Mouse (Mus musculus) hindbrain, embryonic 11.5 days (tissue): ENCODE results near the gene Chgb. TPM values are rescaled to one million over a fixed set of nuclear protein-coding genes. Genes with fewer than 3 reads are reported as not detected.

Experiments
- ATAC-seq: fragments of 200-750 bp; cut with Nextera tagmentation; 2 replicates; pipeline ENCODE4 v1.8.0; 2017; ENCODE audit warnings: mild to moderate bottlenecking, moderate TSS enrichment, moderate library complexity; ENCODE audit not compliant: low FRiP score
- DNase-seq: peaks from one replicate; pipeline ENCODE4 v3.0.0-alpha.2; 2015; ENCODE audit warnings: low spot score
- H3K27ac ChIP-seq: fragments of 300-500 bp; sonication (generic); 2 replicates; pipeline ENCODE4 v1.5.1; 2014; ENCODE audit warnings: mild to moderate bottlenecking, low read depth, low read length
- H3K27me3 ChIP-seq: fragments of 300-500 bp; sonication (generic); 2 replicates; pipeline ENCODE4 v1.6.1; 2014; ENCODE audit warnings: mild to moderate bottlenecking, low read length, moderate library complexity, mixed read lengths; ENCODE audit not compliant: control insufficient read depth, insufficient read depth
- H3K36me3 ChIP-seq: fragments of 300-500 bp; sonication (generic); 2 replicates; pipeline ENCODE4 v1.6.1; 2014; ENCODE audit warnings: mild to moderate bottlenecking, low read length, moderate library complexity, mixed read lengths; ENCODE audit not compliant: control insufficient read depth, insufficient read depth
- H3K4me1 ChIP-seq: fragments of 300-500 bp; sonication (generic); replicated peaks from 2 replicates; pipeline ENCODE4 v1.6.1; 2014; ENCODE audit warnings: low read length, mixed read lengths; ENCODE audit not compliant: control insufficient read depth, insufficient read depth
- H3K4me2 ChIP-seq: fragments of 300-500 bp; sonication (generic); replicated peaks from 2 replicates; pipeline ENCODE4 v1.6.1; 2014; ENCODE audit warnings: mild to moderate bottlenecking, low read depth, low read length
- H3K4me3 ChIP-seq: fragments of 300-500 bp; sonication (generic); 2 replicates; pipeline ENCODE4 v1.5.1; 2014; ENCODE audit warnings: low read depth, low read length
- H3K9ac ChIP-seq: fragments of 300-500 bp; sonication (generic); 2 replicates; pipeline ENCODE4 v1.6.1; 2014; ENCODE audit warnings: low read depth, low read length
- H3K9me3 ChIP-seq: fragments of 300-500 bp; sonication (generic); 2 replicates; pipeline ENCODE4 v1.6.1; 2016; ENCODE audit warnings: low read length; ENCODE audit not compliant: control insufficient read depth
- WGBS: fragments of 180-500 bp; shearing (Covaris S2); extraction: QIAGEN DNeasy Blood & Tissue Kit; methylation state at CpG from one replicate; pipeline ENCODE4 v1.1.7; 2014; 5-methylcytosine and 5-hydroxymethylcytosine counted together
- polyA plus RNA-seq: library from polyadenylated mRNA; unstranded; fragments of >200 nt; fragmentation: Nextera tagmentation; extraction: Ambion mirVana; gene quantifications from 2 replicates; pipeline ENCODE4 v1.2.1, GENCODE M21; 2014

Chgb gene
- 23.8 and 27.5 TPM in 2 replicates for polyA plus RNA-seq

GRCm38 (mm10) chr2:132780978-132781377 is at the start of gene Chgb:
Gene Chgb, plus strand, starts transcription at chr2:132781278.
- DNase-seq (no peak), ATAC-seq (no peak)
- Histone ChIP-seq H3K27ac (peak within 1 kb of the TSS; percentile 94), H3K27me3 (no peaks in the 10 kb centered on the region), H3K9me3 (no peaks in the 10 kb centered on the region), H3K4me1 (no peaks in the 10 kb centered on the region; the same call in 1 of the 2 replicates), H3K4me3 (peak within 1 kb of the TSS; percentile 42), H3K9ac (peak within 1 kb of the TSS; percentile 69), H3K36me3 (no peaks in the 10 kb centered on the region), H3K4me2 (peak within 1 kb of the TSS; percentile 73)
- 9% methylated on average over 4 of the region's 4 CpGs for WGBS

DNA sequence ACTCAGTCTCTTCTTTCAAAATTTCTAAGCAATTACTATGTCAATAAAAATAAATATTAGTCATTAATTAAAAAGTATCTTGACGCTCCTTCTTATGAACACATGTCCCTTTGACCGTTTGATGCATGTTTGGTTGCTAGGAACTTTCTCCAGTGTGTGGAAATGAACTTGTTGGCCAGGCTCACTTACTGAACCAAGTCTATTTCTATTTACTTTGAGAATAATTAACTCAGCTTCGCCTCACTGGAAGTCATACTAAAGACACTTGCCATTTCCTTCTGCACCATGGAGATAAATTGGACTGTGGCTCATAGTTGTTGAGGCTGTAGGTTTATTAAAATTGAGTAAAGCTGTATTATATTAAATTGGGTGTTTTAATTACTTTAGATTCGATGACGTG is 48.1 kb upstream of the Chgb start:
- Histone ChIP-seq H3K9ac (no peak overlapping the region), H3K9me3 (no peaks in the 10 kb centered on the region), H3K27me3 (no peaks in the 10 kb centered on the region), H3K4me3 (no peak overlapping the region), H3K36me3 (no peaks in the 10 kb centered on the region), H3K4me1 (no peaks in the 10 kb centered on the region), H3K4me2 (no peak overlapping the region), H3K27ac (no peak overlapping the region)
- WGBS = 94% methylated on average over 5 of the region's 5 CpGs
- DNase-seq (no peak), ATAC-seq (no peak)

DNA sequence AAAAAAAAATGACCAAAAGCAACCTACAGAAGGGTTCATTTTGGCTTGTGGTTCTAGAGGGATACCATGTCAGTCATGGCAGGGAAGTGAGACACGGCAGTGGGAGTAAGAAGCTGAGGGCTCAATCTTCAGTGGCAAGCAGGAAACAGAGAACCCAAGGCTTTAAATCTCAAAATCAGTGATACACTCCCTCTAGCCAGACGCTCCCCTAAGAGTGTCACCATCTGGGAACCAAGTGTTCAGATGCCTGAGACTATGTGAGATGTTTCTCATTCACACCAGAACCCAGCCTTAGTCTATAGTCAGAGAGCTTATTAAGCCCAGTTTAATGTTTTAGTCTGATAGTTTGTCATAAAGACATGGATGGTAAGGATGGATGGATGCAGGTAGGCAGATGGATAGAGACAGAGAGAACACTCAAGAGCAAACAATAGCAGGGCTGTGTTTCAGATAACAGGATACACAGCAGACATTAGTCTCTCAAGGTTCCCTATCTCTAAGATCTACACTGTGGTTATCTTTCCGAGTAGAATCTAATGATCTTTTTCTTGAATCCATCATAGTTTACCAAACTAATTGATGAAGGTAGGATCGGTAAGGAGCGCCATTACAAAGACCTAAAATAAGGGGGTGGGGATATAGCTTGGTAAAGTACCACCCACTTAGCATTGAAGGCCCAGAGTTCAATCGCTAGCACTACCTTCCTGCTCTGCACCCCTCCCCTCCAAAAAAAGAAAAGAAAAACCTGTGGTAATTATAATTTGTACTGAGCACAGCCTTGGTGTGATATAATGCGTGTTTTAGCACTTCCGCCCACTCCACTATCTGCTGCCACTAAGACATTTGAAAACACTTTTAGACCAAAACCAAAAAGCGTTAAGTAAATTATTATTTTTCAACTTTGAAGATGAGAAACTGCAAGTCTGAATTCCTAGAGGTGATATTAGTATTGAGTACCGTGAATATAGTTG is 47.2 kb upstream of the Chgb start:
- H3K27ac ChIP-seq = no peak overlapping the region
- no peaks in the 10 kb centered on the region for H3K36me3 ChIP-seq
- DNase-seq (no peak), ATAC-seq (no peak)
- no peaks in the 10 kb centered on the region for H3K27me3 ChIP-seq
- H3K9ac ChIP-seq = no peak overlapping the region
- no peak overlapping the region for H3K4me2 ChIP-seq
- no peak overlapping the region for H3K4me3 ChIP-seq
- 93% methylated on average over 10 of the region's 10 CpGs for WGBS
- no peaks in the 10 kb centered on the region for H3K4me1 ChIP-seq
- H3K9me3 ChIP-seq = no peaks in the 10 kb centered on the region

- H3K4me2 ChIP-seq = no peak overlapping the region
- no peak overlapping the region for H3K4me3 ChIP-seq
- no peak overlapping the region for H3K27ac ChIP-seq
- H3K27me3 ChIP-seq = no peaks in the 10 kb centered on the region
- 55% methylated on average over 2 of the region's 2 CpGs for WGBS
- DNase-seq (no peak), ATAC-seq (no peak)
- H3K4me1 ChIP-seq = no peaks in the 10 kb centered on the region
- H3K9me3 ChIP-seq = no peaks in the 10 kb centered on the region
- no peaks in the 10 kb centered on the region for H3K36me3 ChIP-seq
- H3K9ac ChIP-seq = no peak overlapping the region
These were observed 42.2 kb upstream of the Chgb start for GRCm38 (mm10) chr2:132738816-132739432.

GRCm38 (mm10) chr2:132741862-132742347 is 39.2 kb upstream of the Chgb start:
- no peaks in the 10 kb centered on the region for H3K27me3 ChIP-seq
- H3K9ac ChIP-seq = no peak overlapping the region
- ATAC-seq (peak; percentile 60), DNase-seq (peak; percentile 14)
- WGBS = 45% methylated on average over 8 of the region's 8 CpGs
- H3K36me3 ChIP-seq = no peaks in the 10 kb centered on the region
- H3K4me2 ChIP-seq = no peak overlapping the region
- no peaks in the 10 kb centered on the region for H3K9me3 ChIP-seq
- H3K27ac ChIP-seq = no peak overlapping the region
- no peak overlapping the region for H3K4me3 ChIP-seq
- H3K4me1 ChIP-seq = no peaks in the 10 kb centered on the region

GRCm38 (mm10) chr2:132744866-132745265 is 36.2 kb upstream of the Chgb start:
- H3K4me2 ChIP-seq = no peak overlapping the region
- DNase-seq = no peak
- ATAC-seq = no peak
- H3K27me3 ChIP-seq = no peaks in the 10 kb centered on the region
- no peaks in the 10 kb centered on the region for H3K4me1 ChIP-seq
- H3K27ac ChIP-seq = no peak overlapping the region
- no peak overlapping the region for H3K4me3 ChIP-seq
- H3K9me3 ChIP-seq = no peaks in the 10 kb centered on the region
- 90% methylated on average over 5 of the region's 5 CpGs for WGBS
- no peaks in the 10 kb centered on the region for H3K36me3 ChIP-seq
- no peak overlapping the region for H3K9ac ChIP-seq

GRCm38 (mm10) chr2:132746108-132746507 is 35.0 kb upstream of the Chgb start:
- ATAC-seq = no peak
- WGBS = 93% methylated on average over 3 of the region's 3 CpGs
- Histone ChIP-seq H3K9me3 (no peaks in the 10 kb centered on the region), H3K4me3 (no peak overlapping the region), H3K27ac (no peak overlapping the region), H3K27me3 (no peaks in the 10 kb centered on the region), H3K4me2 (no peak overlapping the region), H3K4me1 (no peaks in the 10 kb centered on the region), H3K36me3 (no peaks in the 10 kb centered on the region), H3K9ac (no peak overlapping the region)
- DNase-seq = no peak

DNA sequence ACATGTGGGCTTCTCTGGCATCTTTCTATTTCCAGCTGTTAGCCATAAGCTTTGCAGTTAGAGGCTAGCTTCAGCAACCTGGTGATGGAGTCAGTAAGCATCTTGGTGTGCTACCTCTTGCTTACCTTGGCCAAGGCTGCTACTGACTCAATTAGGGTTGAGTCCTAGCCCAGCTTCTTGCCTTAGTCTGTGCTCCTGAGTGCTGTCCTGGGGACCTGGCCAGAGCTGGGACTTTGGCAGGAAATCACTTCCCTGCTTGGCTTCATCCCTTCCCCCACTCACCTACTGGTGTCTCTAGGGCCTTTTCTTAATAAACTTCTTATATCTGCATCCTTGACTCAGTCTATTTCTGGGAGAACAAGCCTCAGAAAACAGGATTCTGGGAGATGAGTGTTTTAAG is 30.4 kb upstream of the Chgb start:
- Histone ChIP-seq H3K27me3 (no peaks in the 10 kb centered on the region), H3K27ac (no peak overlapping the region), H3K4me3 (no peak overlapping the region), H3K9me3 (no peaks in the 10 kb centered on the region), H3K4me1 (no peaks in the 10 kb centered on the region), H3K36me3 (no peaks in the 10 kb centered on the region), H3K9ac (no peak overlapping the region), H3K4me2 (no peak overlapping the region)
- ATAC-seq (no peak), DNase-seq (no peak)
